Mouse (Mus musculus): ENCODE measurements around the gene Map2k1. TPM values are rescaled to one million over a fixed set of nuclear protein-coding genes. Genes with fewer than 3 reads are reported as not detected.

The Map2k1 gene
- polyA plus RNA-seq, 1 experiment from 2014 or later = 54.6 TPM

GRCm38 (mm10) chr9:64233656-64234055 is 19.8 kb downstream of the Map2k1 start:
- H3K27me3 ChIP-seq (replicated peaks; ENCODE audit: control insufficient read depth, insufficient read depth, low read length) = no peaks in the 10 kb centered on the region
- H3K9ac ChIP-seq (replicated peaks; ENCODE audit: low read depth, low read length) = no peak overlapping the region
- ATAC-seq = no peak
- H3K4me3 ChIP-seq (replicated peaks; ENCODE audit: low read length) = no peak overlapping the region
- H3K36me3 ChIP-seq (ENCODE audit: control insufficient read depth, insufficient read depth) = no peaks in the 10 kb centered on the region
- no peak overlapping the region; the same call in 1 of the 2 replicates for H3K27ac ChIP-seq (ENCODE audit: low read length)
- no peak overlapping the region for H3K4me2 ChIP-seq (ENCODE audit: low read length)
- no peaks in the 10 kb centered on the region for H3K9me3 ChIP-seq (ENCODE audit: control insufficient read depth, low read length)
- peaks cover 13% of the 10 kb centered on the region for H3K4me1 ChIP-seq (replicated peaks; ENCODE audit: control insufficient read depth, insufficient read depth, low read length)
- 63% methylated on average over 5 of the region's 5 CpGs for WGBS

- H3K4me3 ChIP-seq (replicated peaks; ENCODE audit: low read length) = no peak overlapping the region
- 45% methylated on average over 9 of the region's 9 CpGs for WGBS
These were observed 21.0 kb downstream of the Map2k1 start for GRCm38 (mm10) chr9:64232257-64232957.

GRCm38 (mm10) chr9:64231674-64232073 is 21.8 kb downstream of the Map2k1 start:
- 66% methylated on average over 3 of the region's 3 CpGs for WGBS
- no peaks in the 10 kb centered on the region for H3K36me3 ChIP-seq (ENCODE audit: control insufficient read depth, insufficient read depth)
- no peak overlapping the region for H3K4me3 ChIP-seq (replicated peaks; ENCODE audit: low read length)
- peak overlapping the region; percentile 39; the same call in 1 of the 2 replicates for H3K27ac ChIP-seq (ENCODE audit: low read length)
- H3K27me3 ChIP-seq (replicated peaks; ENCODE audit: control insufficient read depth, insufficient read depth, low read length) = no peaks in the 10 kb centered on the region
- peaks cover 15% of the 10 kb centered on the region for H3K4me1 ChIP-seq (replicated peaks; ENCODE audit: control insufficient read depth, insufficient read depth, low read length)
- no peak overlapping the region for H3K9ac ChIP-seq (replicated peaks; ENCODE audit: low read depth, low read length)
- H3K9me3 ChIP-seq (ENCODE audit: control insufficient read depth, low read length) = no peaks in the 10 kb centered on the region
- H3K4me2 ChIP-seq (ENCODE audit: low read length) = no peak overlapping the region
- ATAC-seq = no peak

More at GRCm38 (mm10) chr9:64232257-64232957, 21.0 kb downstream of the Map2k1 start:
- Histone ChIP-seq H3K27me3 (replicated peaks; ENCODE audit: control insufficient read depth, insufficient read depth, low read length) (no peaks in the 10 kb centered on the region), H3K36me3 (ENCODE audit: control insufficient read depth, insufficient read depth) (no peaks in the 10 kb centered on the region), H3K9ac (replicated peaks; ENCODE audit: low read depth, low read length) (no peak overlapping the region), H3K9me3 (ENCODE audit: control insufficient read depth, low read length) (no peaks in the 10 kb centered on the region), H3K4me2 (ENCODE audit: low read length) (no peak overlapping the region), H3K4me1 (replicated peaks; ENCODE audit: control insufficient read depth, insufficient read depth, low read length) (peaks cover 15% of the 10 kb centered on the region), H3K27ac (ENCODE audit: low read length) (peak overlapping the region; percentile 39)
- ATAC-seq = no peak

GRCm38 (mm10) chr9:64231171-64231570 is 22.3 kb downstream of the Map2k1 start:
- ATAC-seq = no peak
- 79% methylated on average over 5 of the region's 5 CpGs for WGBS
- no peak overlapping the region for H3K4me3 ChIP-seq (replicated peaks; ENCODE audit: low read length)
- no peaks in the 10 kb centered on the region for H3K27me3 ChIP-seq (replicated peaks; ENCODE audit: control insufficient read depth, insufficient read depth, low read length)
- H3K4me2 ChIP-seq (ENCODE audit: low read length) = no peak overlapping the region
- H3K36me3 ChIP-seq (ENCODE audit: control insufficient read depth, insufficient read depth) = no peaks in the 10 kb centered on the region
- no peak overlapping the region for H3K9ac ChIP-seq (replicated peaks; ENCODE audit: low read depth, low read length)
- H3K9me3 ChIP-seq (ENCODE audit: control insufficient read depth, low read length) = no peaks in the 10 kb centered on the region
- no peak overlapping the region for H3K27ac ChIP-seq (ENCODE audit: low read length)
- H3K4me1 ChIP-seq (replicated peaks; ENCODE audit: control insufficient read depth, insufficient read depth, low read length) = peaks cover 15% of the 10 kb centered on the region

GRCm38 (mm10) chr9:64228972-64229371 is 24.5 kb downstream of the Map2k1 start:
- Histone ChIP-seq H3K4me1 (replicated peaks; ENCODE audit: control insufficient read depth, insufficient read depth, low read length) (peaks cover 15% of the 10 kb centered on the region), H3K9me3 (ENCODE audit: control insufficient read depth, low read length) (no peaks in the 10 kb centered on the region), H3K4me2 (ENCODE audit: low read length) (no peak overlapping the region), H3K4me3 (replicated peaks; ENCODE audit: low read length) (no peak overlapping the region), H3K27me3 (replicated peaks; ENCODE audit: control insufficient read depth, insufficient read depth, low read length) (no peaks in the 10 kb centered on the region), H3K36me3 (ENCODE audit: control insufficient read depth, insufficient read depth) (no peaks in the 10 kb centered on the region), H3K9ac (replicated peaks; ENCODE audit: low read depth, low read length) (no peak overlapping the region), H3K27ac (ENCODE audit: low read length) (no peak overlapping the region)
- ATAC-seq = no peak

- no peak overlapping the region for H3K9ac ChIP-seq (replicated peaks; ENCODE audit: low read depth, low read length)
- H3K4me3 ChIP-seq (replicated peaks; ENCODE audit: low read length) = no peak overlapping the region
- H3K27me3 ChIP-seq (replicated peaks; ENCODE audit: control insufficient read depth, insufficient read depth, low read length) = no peaks in the 10 kb centered on the region
- H3K27ac ChIP-seq (ENCODE audit: low read length) = no peak overlapping the region
- no peak overlapping the region for H3K4me2 ChIP-seq (ENCODE audit: low read length)
- no peaks in the 10 kb centered on the region for H3K9me3 ChIP-seq (ENCODE audit: control insufficient read depth, low read length)
- H3K36me3 ChIP-seq (ENCODE audit: control insufficient read depth, insufficient read depth) = no peaks in the 10 kb centered on the region
- no peak for ATAC-seq
- 85% methylated on average over 12 of the region's 12 CpGs for WGBS
- peaks cover 15% of the 10 kb centered on the region for H3K4me1 ChIP-seq (replicated peaks; ENCODE audit: control insufficient read depth, insufficient read depth, low read length)
These were observed 25.7 kb downstream of the Map2k1 start for GRCm38 (mm10) chr9:64227736-64228135.

- H3K4me2 ChIP-seq (ENCODE audit: low read length) = no peak overlapping the region
- ATAC-seq = no peak
These were observed 27.6 kb downstream of the Map2k1 start for GRCm38 (mm10) chr9:64225805-64226204.

GRCm38 (mm10) chr9:64222098-64222497 is 31.3 kb downstream of the Map2k1 start:
- Histone ChIP-seq H3K4me2 (ENCODE audit: low read length) (no peak overlapping the region), H3K27me3 (replicated peaks; ENCODE audit: control insufficient read depth, insufficient read depth, low read length) (no peaks in the 10 kb centered on the region), H3K4me3 (replicated peaks; ENCODE audit: low read length) (no peak overlapping the region), H3K9me3 (ENCODE audit: control insufficient read depth, low read length) (no peaks in the 10 kb centered on the region), H3K4me1 (replicated peaks; ENCODE audit: control insufficient read depth, insufficient read depth, low read length) (no peaks in the 10 kb centered on the region), H3K9ac (replicated peaks; ENCODE audit: low read depth, low read length) (no peak overlapping the region), H3K27ac (ENCODE audit: low read length) (no peak overlapping the region), H3K36me3 (ENCODE audit: control insufficient read depth, insufficient read depth) (no peaks in the 10 kb centered on the region)
- ATAC-seq = no peak
- WGBS = 71% methylated on average over 2 of the region's 2 CpGs

More at GRCm38 (mm10) chr9:64225805-64226204, 27.6 kb downstream of the Map2k1 start:
- Histone ChIP-seq H3K4me1 (replicated peaks; ENCODE audit: control insufficient read depth, insufficient read depth, low read length) (peaks cover 6% of the 10 kb centered on the region; the same call in 1 of the 2 replicates), H3K27me3 (replicated peaks; ENCODE audit: control insufficient read depth, insufficient read depth, low read length) (no peaks in the 10 kb centered on the region), H3K9ac (replicated peaks; ENCODE audit: low read depth, low read length) (no peak overlapping the region), H3K4me3 (replicated peaks; ENCODE audit: low read length) (no peak overlapping the region), H3K27ac (ENCODE audit: low read length) (no peak overlapping the region), H3K9me3 (ENCODE audit: control insufficient read depth, low read length) (no peaks in the 10 kb centered on the region), H3K36me3 (ENCODE audit: control insufficient read depth, insufficient read depth) (no peaks in the 10 kb centered on the region)

GRCm38 (mm10) chr9:64221480-64221879 is 32.0 kb downstream of the Map2k1 start:
- WGBS = 85% methylated on average over 4 of the region's 4 CpGs
- H3K4me1 ChIP-seq (replicated peaks; ENCODE audit: control insufficient read depth, insufficient read depth, low read length) = no peaks in the 10 kb centered on the region

More at GRCm38 (mm10) chr9:64221480-64221879, 32.0 kb downstream of the Map2k1 start:
- Histone ChIP-seq H3K4me2 (ENCODE audit: low read length) (no peak overlapping the region), H3K27ac (ENCODE audit: low read length) (no peak overlapping the region), H3K9ac (replicated peaks; ENCODE audit: low read depth, low read length) (no peak overlapping the region), H3K36me3 (ENCODE audit: control insufficient read depth, insufficient read depth) (no peaks in the 10 kb centered on the region), H3K27me3 (replicated peaks; ENCODE audit: control insufficient read depth, insufficient read depth, low read length) (no peaks in the 10 kb centered on the region), H3K9me3 (ENCODE audit: control insufficient read depth, low read length) (no peaks in the 10 kb centered on the region), H3K4me3 (replicated peaks; ENCODE audit: low read length) (no peak overlapping the region)
- ATAC-seq = no peak
